Mouse (Mus musculus): ENCODE measurements at regions not wholly inside any gene's neighbourhood (a gene's known extent, or its start where the extent isn't known, plus 50 kb on each side); places are given as distances from the start of the nearest gene placed in this dataset.

GRCm38 (mm10) chr1:184449007-184449406 lies 283.4 kb downstream of the Hlx start:
- H3K4me2 ChIP-seq (ENCODE audit: low read depth, low read length), result no peak overlapping the region
- no peaks in the 10 kb centered on the region for H3K9me3 ChIP-seq (replicated peaks; ENCODE audit: control insufficient read depth, low read length)
- DNase-seq (ENCODE audit: low spot score), result no peak
- H3K27me3 ChIP-seq (ENCODE audit: control insufficient read depth, insufficient read depth, low read length), result no peaks in the 10 kb centered on the region
- no peak overlapping the region for H3K27ac ChIP-seq (replicated peaks; ENCODE audit: low read depth, low read length)
- H3K36me3 ChIP-seq (replicated peaks; ENCODE audit: control insufficient read depth, insufficient read depth, low read depth, low read length), result no peaks in the 10 kb centered on the region
- WGBS, result 47% methylated on average over 9 of the region's 9 CpGs
- H3K4me1 ChIP-seq (ENCODE audit: control insufficient read depth, insufficient read depth, low read length), result no peaks in the 10 kb centered on the region
- no peak overlapping the region for H3K4me3 ChIP-seq (ENCODE audit: low read depth, low read length)
- ATAC-seq (replicated peaks; ENCODE audit: insufficient number of reproducible peaks, low FRiP score, low TSS enrichment, low read depth), result no peak
- H3K9ac ChIP-seq (replicated peaks; ENCODE audit: low read length), result no peak overlapping the region

- no peak overlapping the region for H3K4me2 ChIP-seq (ENCODE audit: low read depth, low read length)
- no peaks in the 10 kb centered on the region for H3K27me3 ChIP-seq (ENCODE audit: control insufficient read depth, insufficient read depth, low read length)
- H3K4me1 ChIP-seq (ENCODE audit: control insufficient read depth, insufficient read depth, low read length), result no peaks in the 10 kb centered on the region
- DNase-seq (ENCODE audit: low spot score), result peak; percentile 75
- H3K27ac ChIP-seq (replicated peaks; ENCODE audit: low read depth, low read length), result no peak overlapping the region
- 51% methylated on average over 7 of the region's 7 CpGs for WGBS
- H3K4me3 ChIP-seq (ENCODE audit: low read depth, low read length), result no peak overlapping the region
- H3K9ac ChIP-seq (replicated peaks; ENCODE audit: low read length), result no peak overlapping the region
- no peak for ATAC-seq (replicated peaks; ENCODE audit: insufficient number of reproducible peaks, low FRiP score, low TSS enrichment, low read depth)
- no peaks in the 10 kb centered on the region for H3K9me3 ChIP-seq (replicated peaks; ENCODE audit: control insufficient read depth, low read length)
- no peaks in the 10 kb centered on the region for H3K36me3 ChIP-seq (replicated peaks; ENCODE audit: control insufficient read depth, insufficient read depth, low read depth, low read length)
These were observed 284.5 kb downstream of the Hlx start for GRCm38 (mm10) chr1:184447911-184448310.

DNA sequence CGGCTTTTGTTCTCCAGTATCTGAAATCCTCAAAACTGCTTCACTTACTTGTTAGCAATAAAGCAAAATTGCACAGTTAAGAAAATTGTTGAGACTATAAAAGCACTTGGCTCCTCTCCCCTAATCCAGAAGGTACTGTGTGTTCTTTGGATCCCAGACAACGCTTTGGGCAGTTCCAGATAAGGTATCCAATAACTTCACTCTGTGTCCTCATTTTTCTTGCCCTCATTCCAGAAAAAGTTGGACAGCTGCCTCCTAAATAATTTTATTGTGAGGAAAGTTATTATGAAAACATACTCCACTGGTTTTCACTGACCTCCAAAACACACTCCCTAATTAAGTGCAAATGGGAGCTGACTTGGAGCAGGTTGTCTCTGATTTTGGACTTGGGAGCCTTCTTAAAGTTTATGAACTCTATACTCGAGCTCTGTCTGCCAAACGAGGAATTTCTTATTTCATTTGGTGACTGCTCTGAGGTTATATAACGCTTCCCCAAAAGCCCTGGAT lies 285.2 kb downstream of the Hlx start:
- Histone ChIP-seq H3K9me3 (replicated peaks; ENCODE audit: control insufficient read depth, low read length) (no peaks in the 10 kb centered on the region), H3K27me3 (ENCODE audit: control insufficient read depth, insufficient read depth, low read length) (no peaks in the 10 kb centered on the region), H3K4me2 (ENCODE audit: low read depth, low read length) (no peak overlapping the region), H3K4me3 (ENCODE audit: low read depth, low read length) (no peak overlapping the region), H3K36me3 (replicated peaks; ENCODE audit: control insufficient read depth, insufficient read depth, low read depth, low read length) (no peaks in the 10 kb centered on the region), H3K9ac (replicated peaks; ENCODE audit: low read length) (no peak overlapping the region), H3K27ac (replicated peaks; ENCODE audit: low read depth, low read length) (no peak overlapping the region), H3K4me1 (ENCODE audit: control insufficient read depth, insufficient read depth, low read length) (no peaks in the 10 kb centered on the region)
- ATAC-seq (replicated peaks; ENCODE audit: insufficient number of reproducible peaks, low FRiP score, low TSS enrichment, low read depth) (no peak), DNase-seq (ENCODE audit: low spot score) (no peak)
- 75% methylated on average over 5 of the region's 5 CpGs for WGBS

GRCm38 (mm10) chr1:184444189-184444588 lies 288.2 kb downstream of the Hlx start:
- H3K27me3 ChIP-seq (ENCODE audit: control insufficient read depth, insufficient read depth, low read length), result no peaks in the 10 kb centered on the region
- no peak overlapping the region for H3K27ac ChIP-seq (replicated peaks; ENCODE audit: low read depth, low read length)
- no peaks in the 10 kb centered on the region for H3K36me3 ChIP-seq (replicated peaks; ENCODE audit: control insufficient read depth, insufficient read depth, low read depth, low read length)
- H3K9me3 ChIP-seq (replicated peaks; ENCODE audit: control insufficient read depth, low read length), result no peaks in the 10 kb centered on the region
- H3K9ac ChIP-seq (replicated peaks; ENCODE audit: low read length), result no peak overlapping the region
- 86% methylated on average over 10 of the region's 10 CpGs for WGBS
- ATAC-seq (replicated peaks; ENCODE audit: insufficient number of reproducible peaks, low FRiP score, low TSS enrichment, low read depth) (no peak), DNase-seq (ENCODE audit: low spot score) (no peak)
- no peak overlapping the region for H3K4me3 ChIP-seq (ENCODE audit: low read depth, low read length)
- H3K4me2 ChIP-seq (ENCODE audit: low read depth, low read length), result no peak overlapping the region
- H3K4me1 ChIP-seq (ENCODE audit: control insufficient read depth, insufficient read depth, low read length), result no peaks in the 10 kb centered on the region

- Histone ChIP-seq H3K27me3 (ENCODE audit: control insufficient read depth, insufficient read depth, low read length) (no peaks in the 10 kb centered on the region), H3K4me2 (ENCODE audit: low read depth, low read length) (no peak overlapping the region), H3K9ac (replicated peaks; ENCODE audit: low read length) (no peak overlapping the region), H3K9me3 (replicated peaks; ENCODE audit: control insufficient read depth, low read length) (no peaks in the 10 kb centered on the region), H3K36me3 (replicated peaks; ENCODE audit: control insufficient read depth, insufficient read depth, low read depth, low read length) (no peaks in the 10 kb centered on the region), H3K4me3 (ENCODE audit: low read depth, low read length) (no peak overlapping the region), H3K27ac (replicated peaks; ENCODE audit: low read depth, low read length) (no peak overlapping the region), H3K4me1 (ENCODE audit: control insufficient read depth, insufficient read depth, low read length) (no peaks in the 10 kb centered on the region)
- WGBS, result 84% methylated on average over 3 of the region's 3 CpGs
- DNase-seq (ENCODE audit: low spot score) (no peak), ATAC-seq (replicated peaks; ENCODE audit: insufficient number of reproducible peaks, low FRiP score, low TSS enrichment, low read depth) (no peak)
These were observed 289.7 kb downstream of the Hlx start for GRCm38 (mm10) chr1:184442701-184443100.

- H3K9me3 ChIP-seq (replicated peaks; ENCODE audit: control insufficient read depth, low read length), result no peaks in the 10 kb centered on the region
- no peaks in the 10 kb centered on the region for H3K27me3 ChIP-seq (ENCODE audit: control insufficient read depth, insufficient read depth, low read length)
- no peaks in the 10 kb centered on the region for H3K36me3 ChIP-seq (replicated peaks; ENCODE audit: control insufficient read depth, insufficient read depth, low read depth, low read length)
- ATAC-seq (replicated peaks; ENCODE audit: insufficient number of reproducible peaks, low FRiP score, low TSS enrichment, low read depth) (no peak), DNase-seq (ENCODE audit: low spot score) (peak; percentile 61)
- WGBS, result 35% methylated on average over 18 of the region's 18 CpGs
- H3K4me1 ChIP-seq (ENCODE audit: control insufficient read depth, insufficient read depth, low read length), result no peaks in the 10 kb centered on the region
- H3K4me3 ChIP-seq (ENCODE audit: low read depth, low read length), result no peak overlapping the region
- no peak overlapping the region for H3K27ac ChIP-seq (replicated peaks; ENCODE audit: low read depth, low read length)
- H3K4me2 ChIP-seq (ENCODE audit: low read depth, low read length), result no peak overlapping the region; the same call in 1 of the 2 replicates
- H3K9ac ChIP-seq (replicated peaks; ENCODE audit: low read length), result no peak overlapping the region
These were observed 291.3 kb downstream of the Hlx start for GRCm38 (mm10) chr1:184441005-184441557.

DNA sequence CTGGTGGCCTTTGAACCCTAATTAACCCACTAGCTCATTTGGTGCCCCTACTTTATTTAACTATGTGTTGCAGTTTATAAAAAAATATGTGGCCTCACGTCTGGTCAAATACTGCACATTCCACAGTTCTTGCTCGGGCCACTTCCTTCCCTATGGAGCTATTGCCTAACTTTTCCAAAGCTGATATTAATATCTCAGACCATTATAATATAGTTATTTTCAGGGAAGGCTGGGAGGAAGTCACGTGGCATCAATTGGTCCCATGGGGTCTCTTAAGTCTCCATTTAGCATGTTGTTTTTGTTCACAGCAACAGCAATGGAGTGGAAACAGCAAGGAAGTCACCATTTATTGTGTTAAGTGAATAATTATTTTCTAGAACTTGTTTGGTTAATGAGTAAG lies 292.9 kb downstream of the Hlx start:
- WGBS, result 52% methylated on average over 3 of the region's 3 CpGs
- H3K36me3 ChIP-seq (replicated peaks; ENCODE audit: control insufficient read depth, insufficient read depth, low read depth, low read length), result no peaks in the 10 kb centered on the region
- H3K9ac ChIP-seq (replicated peaks; ENCODE audit: low read length), result no peak overlapping the region
- no peak overlapping the region for H3K27ac ChIP-seq (replicated peaks; ENCODE audit: low read depth, low read length)
- no peak overlapping the region for H3K4me2 ChIP-seq (ENCODE audit: low read depth, low read length)
- ATAC-seq (replicated peaks; ENCODE audit: insufficient number of reproducible peaks, low FRiP score, low TSS enrichment, low read depth) (no peak), DNase-seq (ENCODE audit: low spot score) (no peak)
- H3K27me3 ChIP-seq (ENCODE audit: control insufficient read depth, insufficient read depth, low read length), result no peaks in the 10 kb centered on the region
- no peaks in the 10 kb centered on the region for H3K4me1 ChIP-seq (ENCODE audit: control insufficient read depth, insufficient read depth, low read length)
- H3K9me3 ChIP-seq (replicated peaks; ENCODE audit: control insufficient read depth, low read length), result no peaks in the 10 kb centered on the region
- H3K4me3 ChIP-seq (ENCODE audit: low read depth, low read length), result no peak overlapping the region

- no peak for ATAC-seq (replicated peaks; ENCODE audit: insufficient number of reproducible peaks, low FRiP score, low TSS enrichment, low read depth)
- H3K9me3 ChIP-seq (replicated peaks; ENCODE audit: control insufficient read depth, low read length), result no peaks in the 10 kb centered on the region
- no peaks in the 10 kb centered on the region for H3K36me3 ChIP-seq (replicated peaks; ENCODE audit: control insufficient read depth, insufficient read depth, low read depth, low read length)
- H3K4me2 ChIP-seq (ENCODE audit: low read depth, low read length), result no peak overlapping the region
- H3K27me3 ChIP-seq (ENCODE audit: control insufficient read depth, insufficient read depth, low read length), result no peaks in the 10 kb centered on the region
- DNase-seq (ENCODE audit: low spot score), result no peak
- no peak overlapping the region for H3K9ac ChIP-seq (replicated peaks; ENCODE audit: low read length)
- no peaks in the 10 kb centered on the region for H3K4me1 ChIP-seq (ENCODE audit: control insufficient read depth, insufficient read depth, low read length)
- H3K4me3 ChIP-seq (ENCODE audit: low read depth, low read length), result no peak overlapping the region
- 81% methylated on average over 3 of the region's 3 CpGs for WGBS
- H3K27ac ChIP-seq (replicated peaks; ENCODE audit: low read depth, low read length), result no peak overlapping the region
These were observed 296.0 kb downstream of the Hlx start for GRCm38 (mm10) chr1:184436387-184436786.
